Mouse (Mus musculus) midbrain, embryonic 10.5 days (tissue): ENCODE results near the gene Fto. TPM values are rescaled to one million over a fixed set of nuclear protein-coding genes. Genes with fewer than 3 reads are reported as not detected.

Experiments used
- polyA plus RNA-seq: library from polyadenylated mRNA; unstranded; fragments of >200 nt; fragmentation: Nextera tagmentation; extraction: Ambion mirVana; gene quantifications from 2 replicates; pipeline ENCODE4 v1.2.1, GENCODE M21; 2016

The Fto gene
- polyA plus RNA-seq, 1 experiment from 2014 or later, result 91.3 TPM

Other genes starting within 250 kb of the Fto start
- 9.3 and 10.2 TPM in 2 replicates for gene Rbl2, start 243.5 kb upstream of the Fto start, polyA plus RNA-seq
- 79.2 and 92.9 TPM in 2 replicates for gene Aktip, start 113.5 kb upstream of the Fto start, polyA plus RNA-seq
- 9.8 and 10.4 TPM in 2 replicates for gene Rpgrip1l, start 263 bp upstream of the Fto start, polyA plus RNA-seq